Mouse (Mus musculus) telencephalon, adult 2 months (tissue): ENCODE results near the gene Phf12.

Experiments used
- DNase-seq: peaks from one replicate; pipeline ENCODE4 v3.0.0-alpha.2; 2011; ENCODE audit warnings: low read depth, low spot score

Gene Phf12

DNA sequence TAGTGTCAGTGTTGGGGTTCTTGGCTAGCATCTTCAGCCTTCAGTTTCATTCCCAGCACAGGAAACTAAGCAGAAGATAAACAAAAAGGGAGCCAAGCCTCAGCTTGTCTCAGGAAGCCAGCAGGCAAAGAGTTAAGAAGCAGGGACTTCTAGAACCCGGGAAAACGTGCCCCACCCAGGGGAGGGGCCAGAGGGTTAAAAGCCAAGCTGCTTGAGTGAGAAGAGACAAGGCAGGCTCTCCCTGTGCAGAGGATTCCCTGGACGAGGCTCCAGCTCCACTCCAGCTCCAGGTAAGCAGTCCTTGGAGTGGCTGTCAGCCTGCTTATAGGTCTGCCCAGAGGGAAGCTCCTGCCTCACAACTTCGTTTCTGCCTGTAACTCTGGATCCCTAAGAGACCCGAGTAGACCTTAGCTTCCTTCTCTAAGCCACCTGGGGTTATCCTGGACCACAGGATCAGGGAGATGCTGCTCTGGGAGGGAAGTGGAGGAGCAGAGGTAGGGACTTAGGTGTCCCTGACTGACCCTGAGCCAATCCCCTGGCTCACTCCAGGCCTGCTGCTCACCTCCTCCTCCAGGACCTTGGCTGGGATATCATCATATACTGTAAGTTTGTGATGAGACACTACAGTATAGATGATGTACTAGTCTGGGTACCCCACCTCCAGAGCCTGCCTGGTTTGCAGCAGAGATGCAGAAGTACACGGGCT, 90.0 kb downstream of the Phf12 start:
- no peak for DNase-seq

DNA sequence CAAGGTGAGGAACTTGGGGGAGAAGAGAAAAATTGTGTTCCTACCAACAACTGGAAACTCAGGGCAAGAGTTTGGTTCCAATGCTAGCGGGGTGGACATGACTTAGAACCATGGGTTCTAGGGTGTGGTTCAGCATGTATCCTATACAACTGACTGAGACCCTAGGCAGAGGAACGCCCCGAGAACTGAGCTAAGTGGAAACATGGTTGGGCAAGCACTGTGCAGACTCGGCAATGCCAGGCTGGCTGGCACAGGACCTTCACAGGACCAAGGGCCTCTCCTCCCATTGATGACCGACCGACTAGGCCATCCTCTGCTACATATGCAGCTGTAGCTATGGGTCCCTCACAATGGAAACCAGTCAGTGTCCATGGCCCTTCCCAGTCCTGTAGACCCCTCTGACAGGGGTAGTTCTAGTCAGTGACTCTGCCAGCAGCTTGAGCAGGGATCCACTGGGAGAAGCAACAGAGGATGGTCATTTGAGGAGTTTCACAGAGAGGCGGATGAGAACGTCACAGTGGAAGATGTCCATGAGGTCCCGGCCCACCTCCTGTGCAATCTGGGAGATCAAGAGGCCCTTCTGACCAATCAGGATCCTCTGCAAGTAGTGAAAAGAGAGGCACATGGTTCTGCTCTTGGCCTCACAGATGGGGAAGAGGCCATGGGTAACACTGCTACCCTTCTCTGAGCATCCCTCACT, 91.2 kb downstream of the Phf12 start:
- DNase-seq, result no peak

DNA sequence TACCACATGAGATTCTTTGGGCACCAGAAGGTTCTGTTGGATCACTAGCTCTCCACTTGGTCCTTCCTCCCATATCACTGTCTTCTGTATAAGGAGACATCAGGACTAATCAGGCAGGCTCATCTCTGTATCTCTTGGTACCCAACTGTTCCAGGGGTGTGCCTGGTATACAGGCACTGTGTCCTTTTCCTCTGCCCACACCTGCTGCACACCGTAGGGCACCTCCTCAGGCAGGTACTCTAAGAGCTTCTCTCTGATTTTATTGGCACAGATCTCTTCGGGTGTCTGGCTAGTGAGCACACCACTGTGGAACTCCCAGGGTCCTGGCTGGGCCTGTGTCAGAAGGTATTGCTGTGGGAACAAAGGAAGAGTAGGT, 91.7 kb downstream of the Phf12 start:
- DNase-seq, result no peak

DNA sequence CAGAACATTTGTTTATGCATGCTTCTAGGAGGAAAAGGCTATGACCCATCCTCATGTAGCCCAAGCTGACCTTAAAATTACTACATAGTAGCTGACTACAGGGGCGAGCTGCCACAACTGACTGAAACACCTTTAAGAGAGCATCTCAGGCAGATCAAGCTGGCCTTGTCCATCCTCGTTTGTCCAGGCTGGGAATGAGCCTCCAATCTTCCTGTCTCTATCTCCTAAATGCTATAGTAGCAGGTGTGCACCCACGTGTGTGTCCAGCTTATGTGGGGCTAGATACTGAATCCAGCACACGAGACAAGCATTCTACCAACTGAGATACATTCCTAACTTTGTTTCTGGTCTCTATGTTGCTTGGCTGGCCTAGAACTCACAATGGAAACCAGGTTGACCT, 92.1 kb downstream of the Phf12 start:
- no peak for DNase-seq
